Mouse (Mus musculus) brain, embryonic 14.5 days (tissue): ENCODE data around the gene Sncg.

Source experiments
- CTCF ChIP-seq: fragments of 200-500 bp; IDR thresholded peaks from 2 replicates; pipeline ENCODE4 v1.5.1; 2012; ENCODE audit warnings: inconsistent platforms, mild to moderate bottlenecking, moderate library complexity, borderline replicate concordance; ENCODE audit not compliant: insufficient read depth, insufficient read length; ENCODE audit errors: extremely low read depth
- POLR2A ChIP-seq: fragments of 200-500 bp; IDR thresholded peaks from 2 replicates; pipeline ENCODE4 v1.6.1; 2012; ENCODE audit warnings: mild to moderate bottlenecking, inconsistent platforms, borderline replicate concordance; ENCODE audit not compliant: poor library complexity, insufficient read depth, insufficient read length, severe bottlenecking; ENCODE audit errors: extremely low read depth

GRCm38 (mm10) chr14:34402871-34403270 is 28.3 kb upstream of the Sncg start:
- no peak for TF ChIP-seq CTCF
- no peak for TF ChIP-seq POLR2A
